Mouse (Mus musculus) hindbrain, embryonic 12.5 days (tissue): Measurements from ENCODE around the gene Dbn1. TPM values are rescaled to one million over a fixed set of nuclear protein-coding genes. Genes with fewer than 3 reads are reported as not detected.

Experiments used
- ATAC-seq: fragments of 200-750 bp; cut with Nextera tagmentation; 2 replicates; pipeline ENCODE4 v1.8.0; 2017; ENCODE audit warnings: moderate TSS enrichment; ENCODE audit not compliant: low FRiP score
- H3K27ac ChIP-seq: fragments of 300-500 bp; sonication (generic); 2 replicates; pipeline ENCODE4 v1.5.1; 2016; ENCODE audit warnings: mild to moderate bottlenecking
- H3K27me3 ChIP-seq: fragments of 300-500 bp; sonication (generic); 2 replicates; pipeline ENCODE4 v1.6.1; 2016; ENCODE audit warnings: mild to moderate bottlenecking
- H3K36me3 ChIP-seq: fragments of 300-500 bp; sonication (generic); 2 replicates; pipeline ENCODE4 v1.6.1; 2016; ENCODE audit warnings: mild to moderate bottlenecking
- H3K4me1 ChIP-seq: fragments of 300-500 bp; sonication (generic); 2 replicates; pipeline ENCODE4 v1.6.1; 2016
- H3K4me2 ChIP-seq: fragments of 300-500 bp; sonication (generic); replicated peaks from 2 replicates; pipeline ENCODE4 v1.6.1; 2016; ENCODE audit warnings: mild to moderate bottlenecking
- H3K4me3 ChIP-seq: fragments of 300-500 bp; sonication (generic); 2 replicates; pipeline ENCODE4 v1.5.1; 2016; ENCODE audit warnings: mild to moderate bottlenecking
- H3K9ac ChIP-seq: fragments of 300-500 bp; sonication (generic); 2 replicates; pipeline ENCODE4 v1.6.1; 2016; ENCODE audit warnings: mild to moderate bottlenecking, moderate library complexity
- H3K9me3 ChIP-seq: fragments of 300-500 bp; sonication (generic); replicated peaks from 2 replicates; pipeline ENCODE4 v1.6.1; 2016; ENCODE audit warnings: mild to moderate bottlenecking
- WGBS: fragments of 180-500 bp; shearing (Covaris S2); methylation state at CpG from one replicate; pipeline ENCODE4 v1.1.7; 2016; 5-methylcytosine and 5-hydroxymethylcytosine counted together
- polyA plus RNA-seq: library from polyadenylated mRNA; unstranded; fragments of >200 nt; fragmentation: Nextera tagmentation; extraction: Ambion mirVana; gene quantifications from 2 replicates; pipeline ENCODE4 v1.2.1, GENCODE M21; 2016

Gene Dbn1
- polyA plus RNA-seq = 585 and 628 TPM in 2 replicates

- H3K4me1 ChIP-seq = peaks cover 43% of the 10 kb centered on the region
- ATAC-seq = peak; percentile 78
- H3K9ac ChIP-seq = peak within 1 kb of the TSS; percentile 100
- H3K4me3 ChIP-seq = peak within 1 kb of the TSS; percentile 98
- WGBS = under 1% methylated on average over 41 of the region's 83 CpGs
- H3K4me2 ChIP-seq = peak within 1 kb of the TSS; percentile 96
- H3K27ac ChIP-seq = peak within 1 kb of the TSS; percentile 99
- peaks cover 5% of the 10 kb centered on the region for H3K36me3 ChIP-seq
- H3K27me3 ChIP-seq = no peaks in the 10 kb centered on the region; the same call in 1 of the 2 replicates
- no peaks in the 10 kb centered on the region for H3K9me3 ChIP-seq
Observed at GRCm38 (mm10) chr13:55487578-55488498, at the start of gene Dbn1. Gene Dbn1, minus strand, starts transcription at chr13:55488111.

- Histone ChIP-seq H3K9ac (peak within 1 kb of the TSS; percentile 85), H3K27me3 (no peaks in the 10 kb centered on the region), H3K4me1 (peaks cover 14% of the 10 kb centered on the region), H3K36me3 (peaks cover 69% of the 10 kb centered on the region), H3K4me2 (peak within 1 kb of the TSS; percentile 95), H3K27ac (peak within 1 kb of the TSS; percentile 78), H3K4me3 (peak within 1 kb of the TSS; percentile 87), H3K9me3 (no peaks in the 10 kb centered on the region)
- ATAC-seq = peak; percentile 98
- WGBS = 1% methylated on average over 70 of the region's 70 CpGs
Observed at GRCm38 (mm10) chr13:55536194-55537175, 48.6 kb upstream of the Dbn1 start, which contains the start of gene Ddx41. Gene Ddx41, minus strand, starts transcription at chr13:55536658.

- H3K36me3 ChIP-seq = peaks cover 69% of the 10 kb centered on the region
- WGBS = 16% methylated on average over 17 of the region's 17 CpGs
Observed at GRCm38 (mm10) chr13:55535796-55536193, 47.9 kb upstream of the Dbn1 start.

GRCm38 (mm10) chr13:55535191-55535590 is 47.3 kb upstream of the Dbn1 start:
- no peak overlapping the region for H3K27ac ChIP-seq
- peaks cover 69% of the 10 kb centered on the region for H3K36me3 ChIP-seq
- H3K4me1 ChIP-seq = peaks cover 14% of the 10 kb centered on the region
- H3K4me2 ChIP-seq = peak overlapping the region; percentile 95
- ATAC-seq = no peak
- 94% methylated on average over 15 of the region's 15 CpGs for WGBS
- H3K27me3 ChIP-seq = no peaks in the 10 kb centered on the region
- H3K9me3 ChIP-seq = no peaks in the 10 kb centered on the region
- H3K4me3 ChIP-seq = peak overlapping the region; percentile 87
- peak overlapping the region; percentile 85; the same call in 1 of the 2 replicates for H3K9ac ChIP-seq

More at GRCm38 (mm10) chr13:55535796-55536193, 47.9 kb upstream of the Dbn1 start:
- Histone ChIP-seq H3K27ac (peak overlapping the region; percentile 78), H3K9ac (peak overlapping the region; percentile 85), H3K9me3 (no peaks in the 10 kb centered on the region), H3K27me3 (no peaks in the 10 kb centered on the region), H3K4me3 (peak overlapping the region; percentile 87), H3K4me1 (peaks cover 14% of the 10 kb centered on the region), H3K4me2 (peak overlapping the region; percentile 95)
- ATAC-seq = no peak

GRCm38 (mm10) chr13:55529198-55529915 is 41.4 kb upstream of the Dbn1 start, which contains the start of gene Dok3:
Gene Dok3, minus strand, starts transcription at chr13:55529296.
- Histone ChIP-seq H3K27ac (no peak within 1 kb of the TSS), H3K36me3 (peaks cover 59% of the 10 kb centered on the region), H3K4me2 (no peak within 1 kb of the TSS), H3K4me1 (no peaks in the 10 kb centered on the region), H3K9me3 (no peaks in the 10 kb centered on the region), H3K9ac (no peak within 1 kb of the TSS), H3K27me3 (no peaks in the 10 kb centered on the region), H3K4me3 (no peak within 1 kb of the TSS)
- ATAC-seq = no peak
- WGBS = 85% methylated on average over 8 of the region's 8 CpGs

- no peak overlapping the region for H3K4me3 ChIP-seq
- no peak for ATAC-seq
- no peak overlapping the region for H3K27ac ChIP-seq
- H3K9me3 ChIP-seq = no peaks in the 10 kb centered on the region
- H3K4me2 ChIP-seq = no peak overlapping the region
- 83% methylated on average over 18 of the region's 18 CpGs for WGBS
- H3K36me3 ChIP-seq = peaks cover 47% of the 10 kb centered on the region
- H3K4me1 ChIP-seq = 0 out of 2 replicates have a peak, but pooled peaks cover 4% of the 10 kb centered on the region
- H3K9ac ChIP-seq = no peak overlapping the region
- no peaks in the 10 kb centered on the region for H3K27me3 ChIP-seq
Observed at GRCm38 (mm10) chr13:55527834-55528772, 40.2 kb upstream of the Dbn1 start.

GRCm38 (mm10) chr13:55527212-55527611 is 39.3 kb upstream of the Dbn1 start:
- no peak overlapping the region for H3K4me2 ChIP-seq
- WGBS = 84% methylated on average over 16 of the region's 16 CpGs
- 0 out of 2 replicates have a peak, but pooled peaks cover 4% of the 10 kb centered on the region for H3K4me1 ChIP-seq
- peaks cover 39% of the 10 kb centered on the region for H3K36me3 ChIP-seq
- H3K27ac ChIP-seq = no peak overlapping the region
- no peak for ATAC-seq
- H3K9ac ChIP-seq = no peak overlapping the region
- no peaks in the 10 kb centered on the region for H3K27me3 ChIP-seq
- H3K9me3 ChIP-seq = no peaks in the 10 kb centered on the region
- no peak overlapping the region for H3K4me3 ChIP-seq

- H3K4me3 ChIP-seq = no peak overlapping the region
- H3K4me2 ChIP-seq = no peak overlapping the region
- H3K36me3 ChIP-seq = peaks cover 26% of the 10 kb centered on the region
- no peak for ATAC-seq
- H3K9me3 ChIP-seq = no peaks in the 10 kb centered on the region
- H3K27me3 ChIP-seq = no peaks in the 10 kb centered on the region
- H3K4me1 ChIP-seq = 0 out of 2 replicates have a peak, but pooled peaks cover 4% of the 10 kb centered on the region
- 80% methylated on average over 16 of the region's 16 CpGs for whole genome bisulfite sequencing
- no peak overlapping the region for H3K9ac ChIP-seq
- H3K27ac ChIP-seq = no peak overlapping the region
Observed at GRCm38 (mm10) chr13:55525733-55526553, 38.0 kb upstream of the Dbn1 start.

- WGBS = 90% methylated on average over 23 of the region's 23 CpGs
- peaks cover 8% of the 10 kb centered on the region for H3K36me3 ChIP-seq
- no peak overlapping the region for H3K27ac ChIP-seq
- H3K4me2 ChIP-seq = no peak overlapping the region
- no peak overlapping the region for H3K4me3 ChIP-seq
- H3K9me3 ChIP-seq = no peaks in the 10 kb centered on the region
- ATAC-seq = no peak
- no peak overlapping the region for H3K9ac ChIP-seq
- 0 out of 2 replicates have a peak, but pooled peaks cover 4% of the 10 kb centered on the region for H3K4me1 ChIP-seq
- H3K27me3 ChIP-seq = no peaks in the 10 kb centered on the region
Observed at GRCm38 (mm10) chr13:55523951-55524600, 36.2 kb upstream of the Dbn1 start.
